Mouse (Mus musculus) embryo, embryonic 10.5 days (tissue): ENCODE results near the gene Cpne9.

ENCODE experiments used
- DNase-seq: peaks from one replicate; pipeline ENCODE4 v3.0.0-alpha.2; 2015; ENCODE audit warnings: low spot score

The Cpne9 gene

GRCm38 (mm10) chr6:113342297-113342696, 60.2 kb downstream of the Cpne9 start:
- DNase-seq = no peak

GRCm38 (mm10) chr6:113343177-113344092, 61.3 kb downstream of the Cpne9 start, which contains the start of gene Camk1:
TSS of gene Camk1 (minus strand) at chr6:113343984.
- peak; percentile 75 for DNase-seq

GRCm38 (mm10) chr6:113344321-113344720, 62.2 kb downstream of the Cpne9 start:
- no peak for DNase-seq

- no peak for DNase-seq
Observed at GRCm38 (mm10) chr6:113346897-113347296, 64.8 kb downstream of the Cpne9 start.

GRCm38 (mm10) chr6:113350538-113350937, 68.4 kb downstream of the Cpne9 start:
- no peak for DNase-seq

GRCm38 (mm10) chr6:113351161-113351560, 69.1 kb downstream of the Cpne9 start:
- no peak for DNase-seq

- no peak for DNase-seq
Observed at GRCm38 (mm10) chr6:113351653-113352052, 69.5 kb downstream of the Cpne9 start.

- DNase-seq = no peak
Observed at GRCm38 (mm10) chr6:113352820-113353219, 70.7 kb downstream of the Cpne9 start.

GRCm38 (mm10) chr6:113353696-113354095, 71.6 kb downstream of the Cpne9 start:
- no peak for DNase-seq
